Mouse (Mus musculus) G1E (cell line): ENCODE measurements at regions not wholly inside any gene's neighbourhood (a gene's known extent, or its start where the extent isn't known, plus 50 kb on each side); places are given as distances from the start of the nearest gene placed in this dataset.

Source experiments
- CTCF ChIP-seq: IDR thresholded peaks from 2 replicates; pipeline ENCODE4 v1.5.1; 2012; ENCODE audit warnings: low read depth, low read length, inconsistent platforms, mixed read lengths
- GATA1 ChIP-seq: IDR thresholded peaks from 2 replicates; pipeline ENCODE4 v1.6.1; 2012; ENCODE audit warnings: borderline replicate concordance, low read length, inconsistent platforms, mixed read lengths
- GATA2 ChIP-seq: IDR thresholded peaks from 2 replicates; pipeline ENCODE4 v1.6.1; 2012; ENCODE audit warnings: low read depth, low read length, inconsistent platforms, borderline replicate concordance
- POLR2AphosphoS5 ChIP-seq: IDR thresholded peaks from 2 replicates; pipeline ENCODE4 v1.6.1; 2012; ENCODE audit warnings: low read depth, low read length, inconsistent platforms; ENCODE audit not compliant: insufficient replicate concordance
- TAL1 ChIP-seq: conservative IDR thresholded peaks from 2 replicates; pipeline ENCODE4 v1.6.1; 2012; ENCODE audit warnings: low read depth, low read length, inconsistent platforms, mixed read lengths

DNA sequence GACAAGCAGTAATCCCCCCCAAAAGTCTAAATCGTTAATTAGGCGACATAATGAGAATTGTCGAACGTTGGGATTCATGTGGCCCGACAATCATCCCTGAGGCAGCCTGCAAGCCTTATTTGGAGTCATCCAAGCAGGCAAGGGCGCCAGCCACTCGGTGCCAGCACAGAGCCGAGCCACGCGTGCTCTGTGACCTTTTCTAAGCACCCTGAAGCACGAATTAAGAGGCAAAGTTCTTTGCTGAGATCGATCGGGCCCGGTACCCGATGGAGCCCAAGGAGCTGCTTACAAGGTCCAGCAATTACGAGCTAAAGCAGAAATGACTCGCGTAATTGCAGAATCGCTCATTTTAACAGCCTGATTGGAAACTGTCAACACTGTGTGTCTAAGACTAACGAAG is 61.9 kb upstream of the Ppp2r5c start:
- TF ChIP-seq TAL1, result no peak
- TF ChIP-seq CTCF, result no peak
- no peak for TF ChIP-seq POLR2AphosphoS5
- TF ChIP-seq GATA1, result no peak
- TF ChIP-seq GATA2, result no peak
